Mouse (Mus musculus): ENCODE measurements around the gene Slc38a4. TPM values are rescaled to one million over a fixed set of nuclear protein-coding genes. Genes with fewer than 3 reads are reported as not detected.

The Slc38a4 gene
- polyA plus RNA-seq, 1 experiment from 2014 or later, result 71.1 TPM

- 51% methylated on average over 12 of the region's 12 CpGs for WGBS
- Histone ChIP-seq H3K9ac (replicated peaks; ENCODE audit: low read length) (no peak overlapping the region), H3K4me3 (ENCODE audit: low read depth, low read length) (no peak overlapping the region)
Measured at GRCm38 (mm10) chr15:97050436-97050835, 5.3 kb downstream of the Slc38a4 start.

GRCm38 (mm10) chr15:97050011-97050410, 5.7 kb downstream of the Slc38a4 start:
- Histone ChIP-seq H3K36me3 (replicated peaks; ENCODE audit: control insufficient read depth, insufficient read depth, low read depth, low read length) (no peaks in the 10 kb centered on the region), H3K4me1 (ENCODE audit: control insufficient read depth, insufficient read depth, low read length) (peaks cover 3% of the 10 kb centered on the region), H3K9ac (replicated peaks; ENCODE audit: low read length) (no peak overlapping the region), H3K4me2 (ENCODE audit: low read depth, low read length) (no peak overlapping the region), H3K9me3 (replicated peaks; ENCODE audit: control insufficient read depth, low read length) (no peaks in the 10 kb centered on the region; the same call in 1 of the 2 replicates), H3K27me3 (ENCODE audit: control insufficient read depth, insufficient read depth, low read length) (no peaks in the 10 kb centered on the region), H3K27ac (replicated peaks; ENCODE audit: low read depth, low read length) (no peak overlapping the region), H3K4me3 (ENCODE audit: low read depth, low read length) (no peak overlapping the region)
- no peak for ATAC-seq (replicated peaks; ENCODE audit: insufficient number of reproducible peaks, low FRiP score, low TSS enrichment, low read depth)
- no peak for DNase-seq (ENCODE audit: low spot score)
- 62% methylated on average over 10 of the region's 10 CpGs for WGBS

More at GRCm38 (mm10) chr15:97050436-97050835, 5.3 kb downstream of the Slc38a4 start:
- no peaks in the 10 kb centered on the region for H3K27me3 ChIP-seq (ENCODE audit: control insufficient read depth, insufficient read depth, low read length)
- H3K27ac ChIP-seq (replicated peaks; ENCODE audit: low read depth, low read length), result no peak overlapping the region
- no peak overlapping the region for H3K4me2 ChIP-seq (ENCODE audit: low read depth, low read length)
- peaks cover 3% of the 10 kb centered on the region for H3K4me1 ChIP-seq (ENCODE audit: control insufficient read depth, insufficient read depth, low read length)
- H3K36me3 ChIP-seq (replicated peaks; ENCODE audit: control insufficient read depth, insufficient read depth, low read depth, low read length), result no peaks in the 10 kb centered on the region
- ATAC-seq (replicated peaks; ENCODE audit: insufficient number of reproducible peaks, low FRiP score, low TSS enrichment, low read depth) (no peak), DNase-seq (ENCODE audit: low spot score) (peak; percentile 51)
- H3K9me3 ChIP-seq (replicated peaks; ENCODE audit: control insufficient read depth, low read length), result no peaks in the 10 kb centered on the region; the same call in 1 of the 2 replicates

GRCm38 (mm10) chr15:97049281-97049841, 6.4 kb downstream of the Slc38a4 start:
- peaks cover 3% of the 10 kb centered on the region for H3K4me1 ChIP-seq (ENCODE audit: control insufficient read depth, insufficient read depth, low read length)
- no peak overlapping the region for H3K27ac ChIP-seq (replicated peaks; ENCODE audit: low read depth, low read length)
- no peak overlapping the region for H3K4me2 ChIP-seq (ENCODE audit: low read depth, low read length)
- no peaks in the 10 kb centered on the region for H3K27me3 ChIP-seq (ENCODE audit: control insufficient read depth, insufficient read depth, low read length)
- DNase-seq (ENCODE audit: low spot score), result peak; percentile 38
- WGBS, result 49% methylated on average over 11 of the region's 11 CpGs
- no peak for ATAC-seq (replicated peaks; ENCODE audit: insufficient number of reproducible peaks, low FRiP score, low TSS enrichment, low read depth)
- H3K4me3 ChIP-seq (ENCODE audit: low read depth, low read length), result no peak overlapping the region
- H3K9me3 ChIP-seq (replicated peaks; ENCODE audit: control insufficient read depth, low read length), result no peaks in the 10 kb centered on the region
- no peaks in the 10 kb centered on the region for H3K36me3 ChIP-seq (replicated peaks; ENCODE audit: control insufficient read depth, insufficient read depth, low read depth, low read length)
- H3K9ac ChIP-seq (replicated peaks; ENCODE audit: low read length), result no peak overlapping the region

GRCm38 (mm10) chr15:97048267-97048666, 7.5 kb downstream of the Slc38a4 start:
- no peak overlapping the region for H3K4me2 ChIP-seq (ENCODE audit: low read depth, low read length)
- no peaks in the 10 kb centered on the region for H3K9me3 ChIP-seq (replicated peaks; ENCODE audit: control insufficient read depth, low read length)
- no peak for ATAC-seq (replicated peaks; ENCODE audit: insufficient number of reproducible peaks, low FRiP score, low TSS enrichment, low read depth)
- H3K4me1 ChIP-seq (ENCODE audit: control insufficient read depth, insufficient read depth, low read length), result peaks cover 3% of the 10 kb centered on the region
- H3K9ac ChIP-seq (replicated peaks; ENCODE audit: low read length), result no peak overlapping the region
- no peaks in the 10 kb centered on the region for H3K36me3 ChIP-seq (replicated peaks; ENCODE audit: control insufficient read depth, insufficient read depth, low read depth, low read length)
- DNase-seq (ENCODE audit: low spot score), result no peak
- no peak overlapping the region for H3K4me3 ChIP-seq (ENCODE audit: low read depth, low read length)
- no peak overlapping the region for H3K27ac ChIP-seq (replicated peaks; ENCODE audit: low read depth, low read length)
- WGBS, result 82% methylated on average over 5 of the region's 5 CpGs
- H3K27me3 ChIP-seq (ENCODE audit: control insufficient read depth, insufficient read depth, low read length), result no peaks in the 10 kb centered on the region

- no peak overlapping the region for H3K27ac ChIP-seq (replicated peaks; ENCODE audit: low read depth, low read length)
- DNase-seq (ENCODE audit: low spot score) (no peak), ATAC-seq (replicated peaks; ENCODE audit: insufficient number of reproducible peaks, low FRiP score, low TSS enrichment, low read depth) (no peak)
- no peak overlapping the region for H3K4me2 ChIP-seq (ENCODE audit: low read depth, low read length)
- H3K9me3 ChIP-seq (replicated peaks; ENCODE audit: control insufficient read depth, low read length), result no peaks in the 10 kb centered on the region
- no peak overlapping the region for H3K9ac ChIP-seq (replicated peaks; ENCODE audit: low read length)
- 84% methylated on average over 13 of the region's 13 CpGs for WGBS
- no peaks in the 10 kb centered on the region for H3K27me3 ChIP-seq (ENCODE audit: control insufficient read depth, insufficient read depth, low read length)
- no peak overlapping the region for H3K4me3 ChIP-seq (ENCODE audit: low read depth, low read length)
- no peaks in the 10 kb centered on the region for H3K4me1 ChIP-seq (ENCODE audit: control insufficient read depth, insufficient read depth, low read length)
- no peaks in the 10 kb centered on the region for H3K36me3 ChIP-seq (replicated peaks; ENCODE audit: control insufficient read depth, insufficient read depth, low read depth, low read length)
Measured at GRCm38 (mm10) chr15:97043921-97044320, 11.8 kb downstream of the Slc38a4 start.

- Histone ChIP-seq H3K9ac (replicated peaks; ENCODE audit: low read length) (no peak overlapping the region), H3K4me2 (ENCODE audit: low read depth, low read length) (no peak overlapping the region), H3K27ac (replicated peaks; ENCODE audit: low read depth, low read length) (no peak overlapping the region), H3K27me3 (ENCODE audit: control insufficient read depth, insufficient read depth, low read length) (no peaks in the 10 kb centered on the region), H3K9me3 (replicated peaks; ENCODE audit: control insufficient read depth, low read length) (no peaks in the 10 kb centered on the region), H3K4me1 (ENCODE audit: control insufficient read depth, insufficient read depth, low read length) (no peaks in the 10 kb centered on the region), H3K36me3 (replicated peaks; ENCODE audit: control insufficient read depth, insufficient read depth, low read depth, low read length) (no peaks in the 10 kb centered on the region), H3K4me3 (ENCODE audit: low read depth, low read length) (no peak overlapping the region)
- 56% methylated on average over 7 of the region's 7 CpGs for WGBS
- ATAC-seq (replicated peaks; ENCODE audit: insufficient number of reproducible peaks, low FRiP score, low TSS enrichment, low read depth) (no peak), DNase-seq (ENCODE audit: low spot score) (no peak)
Measured at GRCm38 (mm10) chr15:97042001-97042491, 13.7 kb downstream of the Slc38a4 start.

- Histone ChIP-seq H3K27ac (replicated peaks; ENCODE audit: low read depth, low read length) (no peak overlapping the region), H3K4me3 (ENCODE audit: low read depth, low read length) (no peak overlapping the region), H3K27me3 (ENCODE audit: control insufficient read depth, insufficient read depth, low read length) (no peaks in the 10 kb centered on the region), H3K4me1 (ENCODE audit: control insufficient read depth, insufficient read depth, low read length) (no peaks in the 10 kb centered on the region), H3K9ac (replicated peaks; ENCODE audit: low read length) (no peak overlapping the region), H3K9me3 (replicated peaks; ENCODE audit: control insufficient read depth, low read length) (no peaks in the 10 kb centered on the region), H3K4me2 (ENCODE audit: low read depth, low read length) (no peak overlapping the region), H3K36me3 (replicated peaks; ENCODE audit: control insufficient read depth, insufficient read depth, low read depth, low read length) (no peaks in the 10 kb centered on the region)
- ATAC-seq (replicated peaks; ENCODE audit: insufficient number of reproducible peaks, low FRiP score, low TSS enrichment, low read depth), result no peak
- WGBS, result 92% methylated on average over 9 of the region's 9 CpGs
- no peak for DNase-seq (ENCODE audit: low spot score)
Measured at GRCm38 (mm10) chr15:97041182-97041581, 14.6 kb downstream of the Slc38a4 start.

GRCm38 (mm10) chr15:97037710-97038109, 18.0 kb downstream of the Slc38a4 start:
- Histone ChIP-seq H3K9me3 (replicated peaks; ENCODE audit: control insufficient read depth, low read length) (no peaks in the 10 kb centered on the region), H3K9ac (replicated peaks; ENCODE audit: low read length) (no peak overlapping the region), H3K4me3 (ENCODE audit: low read depth, low read length) (no peak overlapping the region), H3K27ac (replicated peaks; ENCODE audit: low read depth, low read length) (no peak overlapping the region), H3K36me3 (replicated peaks; ENCODE audit: control insufficient read depth, insufficient read depth, low read depth, low read length) (no peaks in the 10 kb centered on the region), H3K27me3 (ENCODE audit: control insufficient read depth, insufficient read depth, low read length) (no peaks in the 10 kb centered on the region), H3K4me2 (ENCODE audit: low read depth, low read length) (no peak overlapping the region), H3K4me1 (ENCODE audit: control insufficient read depth, insufficient read depth, low read length) (no peaks in the 10 kb centered on the region)
- ATAC-seq (replicated peaks; ENCODE audit: insufficient number of reproducible peaks, low FRiP score, low TSS enrichment, low read depth) (no peak), DNase-seq (ENCODE audit: low spot score) (no peak)
- 88% methylated on average over 8 of the region's 8 CpGs for WGBS

All from embryonic facial prominence, embryonic 11.5 days (tissue).